Mouse (Mus musculus): ENCODE measurements around the gene Lrrn2. TPM values are rescaled to one million over a fixed set of nuclear protein-coding genes. Genes with fewer than 3 reads are reported as not detected.

Gene Lrrn2
- polyA plus RNA-seq, 1 experiment = 1.5 TPM

- Histone ChIP-seq H3K4me3 (ENCODE audit: control insufficient read depth, insufficient read depth, low read length) (no peak overlapping the region), H3K27ac (ENCODE audit: control insufficient read depth, insufficient read depth, low read length) (no peak overlapping the region), H3K27me3 (ENCODE audit: control insufficient read depth, insufficient read depth, low read length) (0 out of 2 replicates have a peak, but pooled peaks cover 2% of the 10 kb centered on the region), H3K4me1 (replicated peaks; ENCODE audit: control insufficient read depth, insufficient read depth, low read length) (no peaks in the 10 kb centered on the region), H3K36me3 (ENCODE audit: control insufficient read depth, insufficient read depth, low read length) (no peaks in the 10 kb centered on the region)
- WGBS = 12% methylated on average over 8 of the region's 8 CpGs
- DNase-seq = no peak
- TF ChIP-seq POLR2A (IDR thresholded peaks at IDR 0.05; ENCODE audit: control insufficient read depth, extremely low read depth, insufficient read depth, low read length, poor library complexity) = no peak
- TF ChIP-seq CTCF (IDR thresholded peaks at IDR 0.05; ENCODE audit: borderline replicate concordance, control insufficient read depth, extremely low read depth, insufficient read depth, low read length, poor library complexity) = no peak
These were observed 26.8 kb upstream of the Lrrn2 start for GRCm38 (mm10) chr1:132853312-132853711.

GRCm38 (mm10) chr1:132858516-132859383 is 21.3 kb upstream of the Lrrn2 start:
- Histone ChIP-seq H3K27me3 (ENCODE audit: control insufficient read depth, insufficient read depth, low read length) (0 out of 2 replicates have a peak, but pooled peaks cover 2% of the 10 kb centered on the region), H3K4me1 (replicated peaks; ENCODE audit: control insufficient read depth, insufficient read depth, low read length) (no peaks in the 10 kb centered on the region), H3K4me3 (ENCODE audit: control insufficient read depth, insufficient read depth, low read length) (no peak overlapping the region), H3K36me3 (ENCODE audit: control insufficient read depth, insufficient read depth, low read length) (no peaks in the 10 kb centered on the region), H3K27ac (ENCODE audit: control insufficient read depth, insufficient read depth, low read length) (no peak overlapping the region)
- DNase-seq = no peak
- 79% methylated on average over 5 of the region's 5 CpGs for WGBS
- no peak for TF ChIP-seq CTCF (IDR thresholded peaks at IDR 0.05; ENCODE audit: borderline replicate concordance, control insufficient read depth, extremely low read depth, insufficient read depth, low read length, poor library complexity)
- TF ChIP-seq POLR2A (IDR thresholded peaks at IDR 0.05; ENCODE audit: control insufficient read depth, extremely low read depth, insufficient read depth, low read length, poor library complexity) = no peak

DNA sequence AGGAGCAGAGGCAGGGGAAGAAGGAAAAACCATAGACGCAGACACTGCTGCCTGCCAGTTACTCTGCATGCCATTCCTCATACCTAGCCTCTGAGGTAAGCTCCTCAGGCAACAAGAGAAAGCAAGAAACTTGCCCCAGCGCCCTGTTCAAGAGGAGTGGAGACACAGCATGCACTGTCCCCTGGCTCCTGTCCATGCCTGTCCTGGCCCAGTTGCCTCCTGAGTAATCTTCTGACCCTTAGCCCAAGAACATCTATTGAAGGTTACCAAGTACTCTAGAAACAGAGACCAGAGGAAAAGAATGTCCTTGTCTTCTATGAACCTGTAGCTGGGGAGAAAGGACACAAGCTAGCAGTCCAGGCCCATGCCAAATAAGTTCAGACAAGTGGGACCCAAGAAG is 15.9 kb upstream of the Lrrn2 start:
- WGBS = 83% methylated on average over 2 of the region's 2 CpGs
- no peaks in the 10 kb centered on the region for H3K4me1 ChIP-seq (replicated peaks; ENCODE audit: control insufficient read depth, insufficient read depth, low read length)
- H3K27ac ChIP-seq (ENCODE audit: control insufficient read depth, insufficient read depth, low read length) = no peak overlapping the region

GRCm38 (mm10) chr1:132865585-132865984 is 14.5 kb upstream of the Lrrn2 start:
- DNase-seq = no peak
- Histone ChIP-seq H3K4me1 (replicated peaks; ENCODE audit: control insufficient read depth, insufficient read depth, low read length) (no peaks in the 10 kb centered on the region), H3K27me3 (ENCODE audit: control insufficient read depth, insufficient read depth, low read length) (no peaks in the 10 kb centered on the region), H3K27ac (ENCODE audit: control insufficient read depth, insufficient read depth, low read length) (no peak overlapping the region), H3K36me3 (ENCODE audit: control insufficient read depth, insufficient read depth, low read length) (no peaks in the 10 kb centered on the region), H3K4me3 (ENCODE audit: control insufficient read depth, insufficient read depth, low read length) (no peak overlapping the region)
- no peak for TF ChIP-seq CTCF (IDR thresholded peaks at IDR 0.05; ENCODE audit: borderline replicate concordance, control insufficient read depth, extremely low read depth, insufficient read depth, low read length, poor library complexity)
- TF ChIP-seq POLR2A (IDR thresholded peaks at IDR 0.05; ENCODE audit: control insufficient read depth, extremely low read depth, insufficient read depth, low read length, poor library complexity) = no peak
- WGBS = 67% methylated on average over 4 of the region's 4 CpGs

More for the DNA sequence above, 15.9 kb upstream of the Lrrn2 start:
- Histone ChIP-seq H3K36me3 (ENCODE audit: control insufficient read depth, insufficient read depth, low read length) (no peaks in the 10 kb centered on the region), H3K27me3 (ENCODE audit: control insufficient read depth, insufficient read depth, low read length) (no peaks in the 10 kb centered on the region), H3K4me3 (ENCODE audit: control insufficient read depth, insufficient read depth, low read length) (no peak overlapping the region)
- no peak for TF ChIP-seq CTCF (IDR thresholded peaks at IDR 0.05; ENCODE audit: borderline replicate concordance, control insufficient read depth, extremely low read depth, insufficient read depth, low read length, poor library complexity)
- no peak for TF ChIP-seq POLR2A (IDR thresholded peaks at IDR 0.05; ENCODE audit: control insufficient read depth, extremely low read depth, insufficient read depth, low read length, poor library complexity)
- DNase-seq = no peak

DNA sequence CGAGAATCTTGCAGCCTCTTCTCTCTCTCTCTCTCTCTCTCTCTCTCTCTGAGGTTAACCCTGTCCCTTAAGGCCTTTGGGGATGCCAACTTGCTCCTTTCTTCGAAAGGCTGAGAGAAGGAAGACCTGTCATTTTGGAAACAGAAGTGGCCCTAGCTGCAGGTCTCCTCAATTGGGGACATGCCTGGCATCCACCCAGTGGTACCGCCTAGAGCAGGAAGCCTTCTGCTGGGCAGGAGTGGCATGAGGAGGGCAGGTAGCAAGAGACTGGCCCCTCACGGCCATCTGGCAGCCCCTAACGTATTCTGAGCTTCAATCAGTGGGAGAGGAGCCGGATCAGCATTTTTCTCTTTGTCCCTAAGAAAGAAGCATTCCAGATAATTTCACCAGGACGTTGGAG is 9.7 kb upstream of the Lrrn2 start:
- no peak for TF ChIP-seq CTCF (IDR thresholded peaks at IDR 0.05; ENCODE audit: borderline replicate concordance, control insufficient read depth, extremely low read depth, insufficient read depth, low read length, poor library complexity)
- H3K4me1 ChIP-seq (replicated peaks; ENCODE audit: control insufficient read depth, insufficient read depth, low read length) = no peaks in the 10 kb centered on the region
- 49% methylated on average over 7 of the region's 7 CpGs for whole genome bisulfite sequencing

GRCm38 (mm10) chr1:132878951-132879610 is 992 bp upstream of the Lrrn2 start:
- Histone ChIP-seq H3K27me3 (ENCODE audit: control insufficient read depth, insufficient read depth, low read length) (peaks cover 14% of the 10 kb centered on the region; the same call in 1 of the 2 replicates), H3K36me3 (ENCODE audit: control insufficient read depth, insufficient read depth, low read length) (no peaks in the 10 kb centered on the region), H3K27ac (ENCODE audit: control insufficient read depth, insufficient read depth, low read length) (no peak overlapping the region), H3K4me3 (ENCODE audit: control insufficient read depth, insufficient read depth, low read length) (no peak overlapping the region), H3K4me1 (replicated peaks; ENCODE audit: control insufficient read depth, insufficient read depth, low read length) (no peaks in the 10 kb centered on the region)
- no peak for DNase-seq
- WGBS = 46% methylated on average over 11 of the region's 11 CpGs
- TF ChIP-seq CTCF (IDR thresholded peaks at IDR 0.05; ENCODE audit: borderline replicate concordance, control insufficient read depth, extremely low read depth, insufficient read depth, low read length, poor library complexity) (no peak), POLR2A (IDR thresholded peaks at IDR 0.05; ENCODE audit: control insufficient read depth, extremely low read depth, insufficient read depth, low read length, poor library complexity) (no peak)

More for the DNA sequence above, 9.7 kb upstream of the Lrrn2 start:
- no peaks in the 10 kb centered on the region for H3K27me3 ChIP-seq (ENCODE audit: control insufficient read depth, insufficient read depth, low read length)
- H3K27ac ChIP-seq (ENCODE audit: control insufficient read depth, insufficient read depth, low read length) = no peak overlapping the region
- no peak overlapping the region for H3K4me3 ChIP-seq (ENCODE audit: control insufficient read depth, insufficient read depth, low read length)
- no peaks in the 10 kb centered on the region for H3K36me3 ChIP-seq (ENCODE audit: control insufficient read depth, insufficient read depth, low read length)
- no peak for DNase-seq
